Mouse (Mus musculus): ENCODE data around the gene Zfp385c.
"Not testable (repeated sequence)": the region's sequence is repeated elsewhere in the genome, so short reads cannot be mapped to it uniquely, and the experiment has no call there.

Zfp385c gene

DNA sequence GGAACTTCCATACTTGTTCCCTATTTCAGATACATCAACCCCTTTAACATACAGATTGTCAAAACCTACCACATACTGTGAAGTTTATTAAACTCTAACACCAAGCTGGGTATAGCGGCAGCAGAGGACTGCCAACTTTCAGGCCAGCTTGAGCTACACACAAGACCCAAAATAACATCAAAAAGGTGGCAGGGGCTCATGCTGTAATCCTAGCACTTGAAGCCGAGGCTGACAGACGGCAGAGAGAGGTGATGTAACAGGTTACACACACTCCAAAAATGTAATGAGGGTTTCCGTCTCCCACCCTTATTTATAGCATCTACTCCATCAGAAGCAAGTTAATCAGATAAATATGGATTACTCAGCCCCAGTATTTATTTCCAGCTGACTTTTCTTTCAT lies 96.7 kb downstream of the Zfp385c start:
- no peak for DNase-seq (ENCODE audit: low spot score)

DNA sequence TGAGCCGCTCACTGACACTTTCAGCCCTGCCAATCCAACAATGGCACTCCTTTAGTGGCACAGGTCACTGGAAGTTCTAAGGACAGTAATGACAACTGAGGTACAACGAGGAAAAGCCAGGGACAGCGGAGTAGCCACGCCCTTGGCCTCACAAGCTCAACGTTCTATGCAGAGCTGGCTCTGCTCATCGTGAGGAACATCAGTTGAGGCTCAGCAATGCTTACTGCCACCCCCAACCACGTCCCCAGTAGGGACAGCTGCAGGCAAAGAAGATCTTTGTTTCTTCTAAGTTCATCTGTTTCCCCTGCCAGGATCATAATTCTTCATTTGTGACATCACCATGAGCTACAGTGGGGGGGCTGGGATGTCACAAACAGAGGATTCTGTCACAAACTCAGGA lies 97.6 kb downstream of the Zfp385c start:
- no peak for DNase-seq (ENCODE audit: low spot score)

DNA sequence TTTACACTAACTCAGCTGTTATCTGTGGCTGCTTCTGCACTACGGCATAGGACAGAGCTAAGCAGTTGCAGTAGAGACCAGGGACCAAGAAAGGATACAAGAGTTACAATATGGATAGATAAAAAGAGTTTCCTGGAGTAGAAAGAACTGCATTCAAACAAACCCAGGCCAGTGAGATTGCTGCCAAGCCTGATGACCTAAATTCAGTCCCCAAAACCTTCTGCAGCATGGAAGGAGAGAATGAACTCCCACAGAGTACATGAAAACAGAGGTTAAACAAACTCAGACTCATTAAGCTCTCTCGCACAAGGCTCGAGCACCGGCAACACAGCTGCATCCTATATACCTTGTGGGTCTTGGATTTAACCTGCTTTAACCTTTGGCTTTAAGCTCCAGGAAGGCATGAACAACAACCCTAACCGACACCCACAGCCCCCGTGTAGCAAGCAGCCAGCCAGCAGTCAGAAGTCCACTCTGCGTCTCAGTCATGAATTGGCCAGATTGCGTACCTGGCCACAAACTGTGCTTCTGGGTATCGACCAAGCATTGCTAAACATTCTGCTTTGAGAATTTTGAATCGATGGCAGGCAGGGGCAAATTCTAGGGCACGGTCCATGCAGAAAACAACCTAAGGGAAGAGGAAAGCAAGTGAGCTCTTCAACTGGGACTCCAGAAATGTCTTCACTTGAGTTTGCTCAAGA lies 99.8 kb downstream of the Zfp385c start:
- DNase-seq (ENCODE audit: low spot score), result no peak

DNA sequence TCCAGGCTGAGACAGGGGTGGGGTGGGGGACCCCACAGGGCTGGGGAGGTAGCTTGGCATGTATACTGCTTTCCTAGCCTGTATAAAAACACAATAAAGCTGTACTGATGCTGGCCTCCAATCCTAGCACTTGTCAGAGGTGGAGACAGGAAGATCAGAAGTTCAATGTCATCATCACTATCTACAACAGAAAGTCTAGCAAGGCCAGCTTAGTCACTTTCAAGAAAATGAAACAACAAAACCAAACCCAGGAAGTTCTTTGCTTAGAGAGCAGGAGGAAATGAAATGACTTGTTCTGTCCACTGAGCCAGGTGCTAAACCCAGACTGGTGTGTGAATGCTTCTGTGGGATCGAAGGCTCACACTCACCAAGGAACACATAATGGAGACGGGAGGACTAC lies 103.8 kb downstream of the Zfp385c start:
- DNase-seq (ENCODE audit: low spot score), result no peak

DNA sequence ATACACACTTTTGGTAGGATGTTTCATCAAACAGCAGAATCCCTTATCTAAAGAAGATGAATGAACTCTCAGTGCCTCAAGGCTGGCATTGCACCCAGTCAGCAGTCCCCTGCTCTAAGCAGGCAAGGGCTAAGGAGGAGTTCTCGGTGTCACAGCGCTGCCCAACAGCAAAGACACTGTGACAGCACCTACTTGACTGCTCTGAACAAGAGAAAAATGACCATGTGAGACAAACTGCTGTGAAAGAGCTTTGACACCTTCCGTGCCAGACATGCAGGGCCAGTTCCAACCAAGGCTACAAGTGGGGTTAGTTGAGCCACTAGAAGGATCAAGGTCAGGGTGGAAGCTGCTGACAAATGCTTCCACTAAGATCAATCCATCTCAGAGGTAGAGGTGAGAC lies 107.1 kb downstream of the Zfp385c start:
- DNase-seq (ENCODE audit: low spot score), result no peak

DNA sequence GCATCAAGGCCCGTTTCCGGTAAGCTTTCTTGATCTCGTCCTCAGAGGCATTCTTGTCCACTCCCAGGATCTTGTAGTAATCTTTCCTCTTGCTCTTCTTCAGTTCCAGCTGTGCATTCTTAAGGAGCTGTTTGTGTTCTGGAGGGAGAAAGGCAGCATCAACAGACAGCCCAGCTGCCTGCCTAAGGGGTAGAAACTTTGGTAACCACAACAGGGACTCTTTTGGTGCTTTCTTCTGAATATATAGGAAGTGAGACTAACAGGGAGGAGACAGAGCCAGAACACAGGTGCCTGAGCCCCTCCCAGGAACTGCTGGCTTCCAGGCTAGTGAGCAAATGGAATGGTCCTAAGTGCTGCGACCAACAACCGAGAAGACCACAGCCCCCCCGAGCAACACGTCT lies 107.7 kb downstream of the Zfp385c start:
- no peak for DNase-seq (ENCODE audit: low spot score)

DNA sequence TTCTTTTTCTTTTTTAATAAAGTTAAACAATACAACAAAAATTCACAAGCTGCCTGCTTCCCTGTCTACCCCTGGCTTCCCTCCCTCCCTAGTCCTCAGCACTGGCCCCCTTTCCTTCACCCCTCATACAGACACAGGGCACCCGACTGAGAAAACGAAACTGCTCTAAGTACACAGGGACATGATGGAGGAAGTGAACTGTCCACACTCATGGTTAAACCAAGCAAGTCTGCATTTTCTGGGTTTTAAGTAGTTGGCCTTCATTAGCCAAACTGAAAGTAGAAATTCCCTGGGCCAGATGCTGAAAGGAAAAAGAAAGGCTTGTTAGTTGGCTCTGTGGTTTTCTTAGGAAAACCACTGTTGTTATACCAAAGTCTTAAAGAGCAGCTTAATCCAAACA lies 109.4 kb downstream of the Zfp385c start:
- no peak for DNase-seq (ENCODE audit: low spot score)

DNA sequence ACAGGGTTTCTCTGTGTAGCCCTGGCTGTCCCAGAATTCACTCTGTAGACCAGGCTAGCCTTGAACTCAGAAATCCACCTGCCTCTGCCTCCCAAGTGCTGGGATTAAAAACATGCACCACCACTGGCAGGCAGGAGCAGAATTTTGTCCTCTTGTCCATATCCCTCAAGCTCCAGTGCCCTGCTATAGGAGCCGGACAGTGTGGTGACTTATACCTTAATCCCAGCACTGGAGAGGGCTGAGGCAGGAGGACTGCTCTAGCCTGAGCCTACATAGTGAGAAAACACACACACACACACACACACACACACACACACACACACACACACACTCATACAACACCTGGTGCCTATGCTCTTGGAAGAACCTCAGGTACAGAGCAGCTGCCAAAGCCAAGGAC lies 109.8 kb downstream of the Zfp385c start:
- DNase-seq (ENCODE audit: low spot score), result not testable (repeated sequence)

DNA sequence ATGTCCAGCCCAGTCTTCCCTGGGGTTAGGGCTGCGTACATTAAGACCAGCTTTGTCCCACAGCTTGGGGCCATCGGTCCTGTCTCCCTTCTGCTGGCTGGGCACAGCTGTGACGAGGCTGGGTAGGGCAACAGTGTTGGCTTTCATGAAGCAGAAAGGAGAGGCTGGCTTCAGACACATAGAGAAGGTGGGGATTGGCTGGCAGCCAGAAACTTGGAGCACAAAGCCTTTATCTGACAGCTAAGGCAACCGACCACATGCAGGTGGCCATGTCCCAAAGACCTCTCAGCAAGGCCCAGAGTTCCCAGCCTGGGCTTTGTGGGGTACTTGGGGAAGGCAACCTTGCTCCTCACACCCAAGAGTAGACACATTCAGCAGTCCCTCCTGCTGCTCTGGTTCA lies 110.5 kb downstream of the Zfp385c start:
- DNase-seq (ENCODE audit: low spot score), result peak; percentile 47

DNA sequence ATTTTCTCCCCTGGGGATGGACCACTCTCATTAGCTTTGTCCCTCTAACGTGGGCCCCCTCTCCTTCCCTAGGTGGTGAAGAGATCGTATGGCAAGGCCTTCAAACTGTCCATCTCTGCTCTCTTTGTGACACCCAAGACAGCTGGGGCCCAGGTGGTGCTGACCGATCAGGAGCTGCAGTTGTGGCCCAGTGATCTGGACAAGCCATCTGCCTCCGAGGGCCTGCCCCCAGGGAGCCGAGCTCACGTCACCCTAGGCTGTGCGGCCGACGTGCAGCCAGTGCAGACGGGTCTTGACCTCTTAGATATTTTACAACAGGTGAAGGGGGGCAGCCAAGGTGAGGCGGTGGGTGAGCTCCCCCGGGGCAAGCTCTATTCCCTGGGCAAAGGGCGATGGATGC lies 112.0 kb downstream of the Zfp385c start:
- DNase-seq (ENCODE audit: low spot score), result no peak

DNA sequence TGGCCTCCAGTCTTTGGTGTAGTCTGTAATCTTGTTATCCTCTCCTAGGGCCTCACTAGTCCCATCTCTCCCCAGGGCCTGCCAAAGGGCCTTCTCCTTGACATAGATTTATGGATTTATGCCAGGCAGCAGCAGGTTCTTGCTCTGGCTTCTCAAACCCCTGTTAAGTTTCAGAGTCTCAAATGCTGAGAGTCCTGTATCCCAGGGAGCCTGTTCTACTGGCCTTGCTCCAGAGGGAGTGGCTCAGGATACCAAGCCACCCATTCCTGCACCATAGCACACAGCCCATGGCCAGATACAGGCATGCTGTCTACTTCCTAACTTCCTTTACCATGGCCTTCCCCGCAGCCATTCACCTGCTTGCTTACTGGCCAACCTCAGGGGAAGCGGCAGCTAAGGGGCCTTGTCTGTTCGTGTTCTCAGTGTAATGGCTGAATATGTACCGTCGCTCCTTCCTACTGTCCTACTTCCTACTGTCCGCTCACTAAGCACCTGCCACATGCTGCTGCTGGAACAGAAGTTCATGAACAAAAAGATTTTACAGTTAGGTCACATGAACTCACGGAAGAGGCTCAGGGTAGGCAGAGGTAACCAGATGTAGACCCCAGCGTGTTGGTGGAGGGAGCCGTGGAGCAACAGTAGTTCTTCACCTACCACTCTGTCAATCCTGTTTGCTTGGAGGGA lies 113.0 kb downstream of the Zfp385c start:
- DNase-seq (ENCODE audit: low spot score), result no peak

DNA sequence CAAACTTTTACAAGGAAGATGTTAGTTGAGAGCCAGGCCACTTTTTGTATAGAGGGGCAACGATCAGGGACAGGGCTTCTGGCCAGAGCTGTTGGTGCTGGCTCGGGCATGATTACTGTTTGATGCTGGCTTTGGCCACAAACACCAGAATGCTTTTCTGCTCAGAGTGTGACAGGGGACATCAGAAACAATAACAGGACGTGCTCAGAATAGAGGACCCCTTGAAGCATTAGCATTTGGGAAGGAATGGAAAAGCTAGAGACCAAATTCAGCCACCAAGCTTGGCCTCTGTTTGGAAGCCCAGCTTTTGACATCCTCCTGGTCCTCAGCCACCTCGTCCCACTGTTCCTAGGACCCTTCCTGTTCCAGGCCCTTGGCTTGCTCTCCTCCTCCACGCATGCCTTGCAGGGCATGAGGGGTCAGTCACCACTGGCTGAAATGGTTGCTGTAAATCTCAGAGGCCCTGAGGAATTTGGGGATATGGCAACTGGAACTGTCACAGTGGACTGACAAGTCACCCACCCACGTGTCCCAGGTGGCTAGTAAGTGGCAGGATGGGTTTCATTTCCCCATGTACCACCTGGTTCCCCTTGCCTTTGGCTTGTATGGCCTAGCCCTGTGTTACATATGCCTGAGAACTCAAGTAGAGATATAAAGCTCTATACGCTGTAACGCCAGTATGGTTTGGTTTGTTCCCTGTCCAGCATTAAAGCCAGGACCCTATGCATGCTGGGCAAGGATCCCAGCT lies 114.2 kb downstream of the Zfp385c start:
- DNase-seq (ENCODE audit: low spot score), result no peak
